Mouse (Mus musculus): ENCODE measurements around the gene Exd1.
"Not testable (repeated sequence)": the region's sequence is repeated elsewhere in the genome, so short reads cannot be mapped to it uniquely, and the experiment has no call there.

Exd1 gene

GRCm38 (mm10) chr2:119542106-119542505, 5.3 kb downstream of the Exd1 start:
- DNase-seq (ENCODE audit: low read depth, low spot score), result no peak

DNA sequence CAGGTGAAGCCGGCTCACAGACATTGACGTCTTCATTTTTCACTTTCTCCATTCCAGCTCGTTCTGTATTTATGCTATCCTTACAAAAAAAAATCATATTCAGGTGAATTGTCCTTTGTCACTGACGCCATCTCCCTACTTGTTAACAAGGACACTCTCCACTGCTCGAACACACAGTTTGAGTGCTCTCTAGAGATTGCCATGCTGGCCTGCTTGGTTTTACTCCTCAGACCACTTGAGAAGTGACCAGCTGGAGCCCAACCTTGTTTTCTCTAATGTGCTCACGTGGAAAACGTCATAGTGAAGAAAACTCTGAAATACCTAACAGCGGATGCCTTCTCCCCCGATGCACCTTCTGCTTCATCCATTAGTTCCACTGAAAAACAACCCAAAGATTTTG, 8.6 kb downstream of the Exd1 start:
- no peak for DNase-seq (ENCODE audit: low read depth, low spot score)

DNA sequence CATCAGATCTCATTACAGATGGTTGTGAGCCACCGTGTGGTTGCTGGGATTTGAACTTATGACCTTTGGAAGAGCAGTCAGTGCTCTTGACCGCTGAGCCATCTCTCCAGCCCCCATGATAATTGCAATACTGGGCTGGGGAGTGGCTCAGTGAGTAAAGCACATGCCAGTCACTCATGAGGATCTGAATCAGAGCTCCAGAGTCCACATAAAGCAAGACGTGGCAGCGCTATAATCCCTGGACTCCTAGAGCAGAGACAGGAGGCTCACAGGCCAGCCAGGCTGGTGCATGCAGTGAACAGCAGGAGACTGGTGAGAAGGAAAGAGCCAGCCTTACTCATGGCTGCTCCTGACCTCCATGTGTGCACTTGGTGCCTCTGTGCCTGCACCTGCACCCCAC, 22.0 kb downstream of the Exd1 start:
- DNase-seq (ENCODE audit: low read depth, low spot score), result no peak

- no peak for DNase-seq (ENCODE audit: low read depth, low spot score)
Observed at GRCm38 (mm10) chr2:119523836-119524235, 23.6 kb downstream of the Exd1 start.

DNA sequence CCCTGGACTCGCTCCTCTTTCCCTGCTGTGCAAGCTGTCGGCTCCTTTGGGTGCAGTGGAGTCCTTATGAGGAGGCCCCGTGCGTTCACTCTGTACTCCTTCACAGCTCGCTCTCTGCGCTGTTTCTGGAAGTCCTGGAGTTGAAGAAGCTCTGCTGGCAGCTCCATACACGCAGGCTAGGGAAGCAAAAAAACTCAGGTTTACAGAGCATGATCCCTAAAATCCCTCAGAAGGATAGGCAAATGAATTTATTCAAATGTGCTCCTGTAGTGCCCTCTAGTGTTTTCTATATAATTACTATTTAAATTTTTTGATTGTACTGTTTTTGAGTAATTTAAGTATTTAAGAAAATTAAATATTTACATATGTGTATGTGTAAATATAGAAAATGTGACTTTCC, 26.9 kb downstream of the Exd1 start:
- DNase-seq (ENCODE audit: low read depth, low spot score), result no peak

DNA sequence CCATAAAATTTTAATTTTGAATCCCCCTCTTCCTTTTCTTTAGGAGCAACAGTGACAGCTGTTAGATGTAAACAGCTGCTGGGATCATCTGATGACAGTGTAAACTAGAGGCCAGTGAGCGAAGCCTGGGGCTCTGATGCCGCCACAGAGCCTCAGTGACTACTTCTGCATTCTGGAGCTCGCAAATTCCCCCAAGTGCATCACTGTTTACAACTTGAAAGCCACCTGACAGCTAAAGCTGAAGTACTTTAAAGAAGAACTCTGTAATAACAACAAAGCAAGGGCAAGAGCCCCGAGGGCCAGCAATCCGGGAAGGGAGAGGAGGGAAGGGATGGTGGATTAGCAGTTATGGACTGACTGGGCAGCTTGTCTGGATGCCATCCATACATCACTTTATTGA, 30.6 kb downstream of the Exd1 start:
- DNase-seq (ENCODE audit: low read depth, low spot score), result no peak

DNA sequence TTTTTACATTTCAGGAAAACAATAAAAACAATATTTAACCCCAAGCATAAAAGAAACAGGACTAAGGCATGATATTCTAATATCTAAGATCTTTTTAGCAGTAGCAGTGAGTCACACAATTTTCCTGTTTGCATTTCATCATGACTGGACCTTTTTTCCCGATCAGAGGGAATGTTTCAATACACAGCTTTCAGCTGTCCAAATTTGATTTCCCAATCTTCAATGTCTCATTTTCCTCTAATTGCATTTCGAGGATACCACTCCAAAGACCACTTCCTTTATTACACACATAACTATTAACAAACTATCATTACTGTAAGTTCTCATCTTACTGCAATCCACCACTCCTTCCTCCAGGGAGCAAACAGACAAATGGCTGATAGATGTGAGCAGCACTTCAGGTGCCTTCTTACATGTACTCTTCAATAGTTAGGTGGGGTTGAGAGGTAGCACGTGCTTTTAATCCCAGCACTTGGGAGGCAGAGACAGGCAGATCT, 33.4 kb downstream of the Exd1 start:
- no peak for DNase-seq (ENCODE audit: low read depth, low spot score)

DNA sequence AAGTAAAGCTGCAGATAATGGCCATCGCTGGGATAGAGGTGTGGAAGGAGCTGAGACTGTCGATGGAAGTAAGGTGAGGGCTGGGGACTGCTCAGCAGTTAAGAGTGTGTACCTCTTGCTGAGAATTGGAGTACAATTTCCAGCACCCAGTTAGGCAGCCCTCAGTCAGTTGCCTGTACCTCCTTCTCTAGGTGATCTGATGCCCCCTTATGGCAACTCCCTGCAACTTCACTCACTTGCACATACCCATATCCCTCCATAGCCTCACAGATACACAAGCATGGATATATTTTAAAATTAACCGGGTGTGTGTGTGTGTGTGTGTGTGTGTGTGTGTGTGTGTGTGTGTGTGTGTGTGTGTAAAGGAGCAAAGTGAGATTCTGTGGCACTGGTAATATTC, 35.1 kb downstream of the Exd1 start:
- DNase-seq (ENCODE audit: low read depth, low spot score), result no peak

- DNase-seq (ENCODE audit: low read depth, low spot score), result no peak
Observed at GRCm38 (mm10) chr2:119510856-119511255, 36.6 kb downstream of the Exd1 start.

DNA sequence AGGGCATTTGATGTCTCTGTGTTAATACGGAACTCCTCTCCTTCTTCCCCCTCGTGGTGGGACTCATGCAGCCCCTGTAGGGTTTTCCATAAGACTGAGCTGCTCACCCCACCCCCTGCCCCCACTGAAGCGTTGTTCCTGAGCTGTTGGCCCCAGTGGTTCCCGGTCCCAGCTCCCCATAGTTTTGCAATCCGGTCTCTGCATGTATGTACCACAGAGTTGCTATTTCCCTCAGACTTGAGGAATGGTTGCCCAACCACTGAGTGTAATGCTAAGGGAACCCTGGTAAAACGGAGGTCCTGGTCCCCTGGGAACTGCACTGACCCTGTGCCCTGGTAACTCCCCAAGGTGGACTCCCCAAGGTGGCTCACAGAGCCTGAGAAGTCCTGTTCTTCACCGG, 38.9 kb downstream of the Exd1 start:
- DNase-seq (ENCODE audit: low read depth, low spot score), result not testable (repeated sequence)

- DNase-seq (ENCODE audit: low read depth, low spot score), result no peak
Observed at GRCm38 (mm10) chr2:119507108-119507507, 40.3 kb downstream of the Exd1 start.

DNA sequence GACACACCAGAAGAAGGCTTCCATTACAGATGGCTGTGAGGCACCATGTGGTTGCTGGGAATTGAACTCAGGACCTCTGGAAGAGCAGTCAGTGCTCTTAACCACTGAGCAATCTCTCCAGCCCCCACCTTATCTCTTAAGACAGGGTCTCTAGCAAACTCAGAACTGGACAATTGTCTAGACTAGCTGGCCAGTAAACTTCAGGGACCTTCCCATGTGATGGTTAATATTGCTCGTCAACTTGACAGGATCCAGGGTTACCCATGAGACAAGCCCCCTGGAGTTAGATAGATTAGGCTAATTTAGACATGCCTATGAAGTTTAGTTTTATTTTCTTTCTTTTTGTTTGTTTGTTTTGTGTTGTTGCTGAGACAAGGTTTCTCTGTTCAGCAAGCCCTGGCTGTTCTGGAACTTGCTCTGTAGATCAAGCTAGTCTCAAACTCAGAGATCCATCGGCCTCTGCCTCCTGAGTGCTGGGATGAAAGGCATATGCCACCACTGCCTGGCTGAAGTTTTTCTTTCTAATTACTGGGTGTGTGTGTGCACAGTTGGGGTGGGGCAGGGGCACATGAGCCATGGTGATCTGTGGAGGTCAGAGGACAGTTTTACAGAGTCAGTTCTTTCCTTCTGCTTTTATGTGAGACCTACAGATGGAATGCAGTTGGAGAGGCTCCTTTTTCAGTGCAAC, 46.3 kb downstream of the Exd1 start:
- no peak for DNase-seq (ENCODE audit: low read depth, low spot score)

DNA sequence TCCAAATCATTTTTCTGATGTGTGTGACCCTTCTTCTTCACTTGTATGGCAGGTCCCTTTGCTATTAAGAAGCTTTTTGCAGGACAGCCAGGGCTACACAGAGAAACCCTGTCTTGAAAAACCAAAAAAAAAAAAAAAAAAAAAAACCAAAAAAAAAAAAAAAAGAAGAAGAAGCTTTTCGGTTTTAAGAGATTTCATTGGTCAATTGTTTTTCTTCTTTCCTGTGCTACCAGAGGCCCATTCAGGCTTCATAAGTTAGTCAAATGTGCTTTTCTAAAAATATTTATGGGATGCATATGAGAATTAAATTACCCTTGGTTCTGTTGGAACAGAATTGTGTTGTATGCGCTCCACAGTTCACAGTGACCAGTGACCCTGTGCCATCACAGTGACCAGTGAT, 48.6 kb downstream of the Exd1 start:
- DNase-seq (ENCODE audit: low read depth, low spot score), result no peak

DNA sequence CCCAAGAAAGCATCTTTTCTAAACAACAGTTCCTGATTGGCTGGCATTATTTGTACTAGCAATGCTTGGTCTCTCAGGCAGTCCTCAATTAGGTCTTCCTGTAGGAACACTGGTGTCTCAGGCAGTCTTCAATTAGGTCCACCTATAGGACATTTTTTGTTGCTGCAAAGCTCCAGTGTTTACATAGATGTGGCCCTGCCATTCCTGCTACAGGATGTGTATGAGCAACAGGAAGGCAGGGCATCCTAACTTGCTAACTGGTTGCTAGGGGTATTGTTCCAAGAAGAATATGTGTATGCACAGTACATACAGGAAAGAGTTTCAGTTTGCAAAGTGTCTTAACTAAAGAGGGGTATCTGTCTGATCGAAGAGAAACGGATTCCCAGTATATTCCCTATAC, 51.3 kb downstream of the Exd1 start:
- DNase-seq (ENCODE audit: low read depth, low spot score), result no peak

DNA sequence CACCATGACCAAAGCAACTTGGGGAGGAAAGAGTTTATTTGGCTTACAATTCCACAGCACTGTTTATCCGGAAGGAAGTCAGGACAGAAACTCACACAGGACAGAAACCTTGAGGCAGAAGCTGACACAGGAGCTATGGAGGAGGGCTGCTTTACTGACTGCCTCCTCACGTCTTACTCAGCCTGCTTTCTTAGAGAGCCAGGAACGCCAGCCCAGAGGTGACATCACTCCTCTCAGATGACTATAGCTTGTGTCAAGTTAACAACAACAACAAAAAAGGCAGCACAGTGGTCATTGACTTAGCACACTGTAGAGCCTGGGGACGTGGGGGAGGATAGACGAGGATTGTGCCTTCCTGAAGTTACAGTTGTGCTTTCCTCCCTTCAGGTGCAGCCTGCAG, 55.5 kb downstream of the Exd1 start:
- no peak for DNase-seq (ENCODE audit: low read depth, low spot score)

GRCm38 (mm10) chr2:119486488-119486887, 60.9 kb downstream of the Exd1 start:
- DNase-seq (ENCODE audit: low read depth, low spot score), result no peak

- no peak for DNase-seq (ENCODE audit: low read depth, low spot score)
Observed at GRCm38 (mm10) chr2:119482307-119482706, 65.1 kb downstream of the Exd1 start.

- no peak for DNase-seq (ENCODE audit: low read depth, low spot score)
Observed at GRCm38 (mm10) chr2:119478397-119478749, 69.1 kb downstream of the Exd1 start.

DNA sequence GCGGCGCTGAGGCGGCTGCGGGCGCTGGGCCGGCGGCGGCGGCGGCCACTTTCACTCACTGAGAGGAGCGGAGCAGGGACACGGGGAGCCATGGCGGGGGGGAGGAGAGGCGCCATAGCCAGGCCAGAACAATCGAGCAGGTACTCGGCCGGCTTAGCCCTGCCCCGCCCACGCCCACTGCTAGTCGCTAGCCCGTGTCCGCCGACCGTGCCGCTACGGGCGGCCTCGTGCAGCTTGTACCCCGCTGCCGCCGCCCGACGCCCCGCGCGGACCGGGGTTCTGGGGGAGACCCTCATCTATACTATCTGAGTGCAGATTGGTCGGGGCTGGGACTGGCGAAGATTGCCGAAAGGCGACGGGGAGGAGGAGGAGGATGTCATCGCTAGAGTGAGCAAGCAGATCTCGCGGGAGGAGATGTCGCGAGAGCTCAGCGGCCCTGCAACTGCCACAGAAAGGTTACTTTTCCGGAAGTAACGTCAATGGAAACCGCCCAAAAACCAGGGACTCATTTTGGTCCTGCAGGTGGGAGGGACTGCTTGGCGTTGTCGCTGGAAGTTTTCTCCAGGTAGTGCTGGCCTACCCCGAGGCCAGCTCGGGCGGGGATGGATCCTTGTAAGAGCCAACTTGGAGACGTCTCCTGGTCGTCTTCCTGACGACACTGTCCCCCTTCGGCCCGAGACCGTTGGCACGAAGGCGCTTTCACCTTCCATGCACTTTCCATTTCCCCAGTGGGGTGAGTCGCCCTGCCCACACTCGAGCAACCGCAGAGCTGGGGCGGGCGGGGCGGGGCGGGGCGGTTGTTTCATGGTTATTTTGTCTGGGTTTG, 69.6 kb downstream of the Exd1 start, which contains the start of gene Ino80:
Gene Ino80, minus strand, starts transcription at position 117 of the 826 bp plus-strand sequence.
- peak; percentile 99 for DNase-seq (ENCODE audit: low read depth, low spot score)

DNA sequence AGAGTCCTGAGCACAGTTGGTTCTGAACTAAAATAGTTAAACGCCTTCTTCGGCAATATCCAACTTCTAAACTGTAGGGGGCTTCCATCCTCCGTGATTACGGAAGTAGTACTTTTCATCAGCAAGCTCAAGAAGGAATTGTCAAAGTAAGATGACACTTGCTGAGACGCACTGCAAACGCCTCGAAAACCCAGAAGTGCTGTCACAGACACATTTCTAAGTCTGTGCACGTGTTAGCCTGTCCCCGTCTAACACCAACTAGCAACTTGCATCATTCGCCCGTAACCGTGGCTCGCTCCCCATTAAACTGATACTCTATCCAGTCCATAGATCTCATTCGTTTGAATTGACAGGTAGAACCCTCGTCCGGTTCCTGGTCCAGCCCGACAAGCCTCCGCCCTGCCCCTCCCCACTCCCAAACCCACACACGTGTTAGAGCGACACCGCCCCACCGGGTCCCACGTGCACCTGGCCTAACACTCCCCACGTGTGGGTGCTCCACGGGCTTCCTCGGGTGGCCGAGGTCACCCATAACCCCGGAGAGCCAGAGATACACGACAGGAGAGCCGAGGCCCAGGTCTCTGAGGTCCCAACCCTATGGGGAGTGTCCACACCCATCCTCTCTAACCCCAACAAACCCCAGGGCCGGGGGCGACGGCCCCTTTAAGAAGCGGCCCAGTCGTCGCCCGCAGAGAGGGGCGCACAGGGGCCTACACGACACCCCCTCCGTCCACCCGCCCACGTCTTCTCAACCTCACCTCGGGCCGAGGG, 70.6 kb downstream of the Exd1 start:
- peak; percentile 54 for DNase-seq (ENCODE audit: low read depth, low spot score)

DNA sequence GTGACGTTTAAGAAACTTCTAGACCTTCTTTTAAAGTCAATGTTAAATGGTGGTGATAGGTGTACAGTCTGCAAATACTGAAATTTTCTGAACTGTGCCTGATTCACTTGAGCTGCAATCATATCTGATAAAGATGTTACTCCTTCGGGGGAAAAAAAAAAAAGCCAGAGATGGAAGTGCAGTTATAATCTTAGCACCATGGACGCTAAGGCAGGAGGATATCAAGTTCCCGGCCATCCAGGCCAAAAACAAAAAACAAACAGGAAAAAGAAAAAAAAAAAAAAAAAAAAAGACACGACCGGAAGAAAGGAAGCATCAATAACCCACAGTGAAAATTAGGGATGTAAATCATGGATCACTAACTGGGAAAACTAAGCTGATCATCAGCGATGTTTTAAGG, 71.3 kb downstream of the Exd1 start:
- no peak for DNase-seq (ENCODE audit: low read depth, low spot score)
